Mouse (Mus musculus): ENCODE data around the gene Ptprg. TPM values are rescaled to one million over a fixed set of nuclear protein-coding genes. Genes with fewer than 3 reads are reported as not detected.

Gene Ptprg
- total RNA-seq, 2 experiments from 2014 or later, result 85.9 to 111 TPM

GRCm38 (mm10) chr14:11818054-11818453 lies 264.7 kb downstream of the Ptprg start:
- Histone ChIP-seq H3K27ac (no peak overlapping the region), H3K4me3 (no peak overlapping the region)
- intact Hi-C loops (cut with DNase I), result no loop called here
- DNase-seq (ENCODE audit: extremely low spot score in 1 of 2, low spot score in 2 of 2), result no peak
- TF ChIP-seq CTCF (IDR thresholded peaks at IDR 0.05), result no peak

DNA sequence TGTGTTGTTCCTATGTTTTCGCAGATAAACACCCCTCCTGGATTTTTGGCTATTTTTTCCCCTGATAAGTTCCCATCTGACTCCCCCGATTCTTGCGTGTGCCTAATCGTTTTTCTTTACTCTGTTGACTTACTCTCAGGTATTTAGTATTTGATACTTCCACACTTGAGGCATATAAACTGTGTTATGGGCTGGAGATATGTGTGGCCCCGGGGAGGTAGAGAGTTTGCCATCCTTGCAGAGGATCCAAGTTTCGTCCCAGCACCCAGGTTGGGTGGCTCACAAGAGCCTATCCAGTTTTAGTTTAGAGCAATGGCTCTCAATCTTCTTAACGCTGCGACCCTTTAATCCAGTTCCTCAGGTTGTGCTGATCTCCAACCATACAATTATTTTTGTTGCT lies 265.4 kb downstream of the Ptprg start:
- Histone ChIP-seq H3K4me3 (no peak overlapping the region), H3K27ac (no peak overlapping the region)
- no peak for DNase-seq (ENCODE audit: extremely low spot score in 1 of 2, low spot score in 2 of 2)
- intact Hi-C loops (cut with DNase I), result no loop called here
- TF ChIP-seq CTCF (IDR thresholded peaks at IDR 0.05), result no peak

- intact Hi-C loops (cut with DNase I), result no loop called here
- no peak overlapping the region for H3K4me3 ChIP-seq
- TF ChIP-seq CTCF (IDR thresholded peaks at IDR 0.05), result peak; percentile 28
- DNase-seq (ENCODE audit: extremely low spot score in 1 of 2, low spot score in 2 of 2), result no peak
- no peak overlapping the region for H3K27ac ChIP-seq
Measured at GRCm38 (mm10) chr14:11819326-11819725, 266.0 kb downstream of the Ptprg start.

DNA sequence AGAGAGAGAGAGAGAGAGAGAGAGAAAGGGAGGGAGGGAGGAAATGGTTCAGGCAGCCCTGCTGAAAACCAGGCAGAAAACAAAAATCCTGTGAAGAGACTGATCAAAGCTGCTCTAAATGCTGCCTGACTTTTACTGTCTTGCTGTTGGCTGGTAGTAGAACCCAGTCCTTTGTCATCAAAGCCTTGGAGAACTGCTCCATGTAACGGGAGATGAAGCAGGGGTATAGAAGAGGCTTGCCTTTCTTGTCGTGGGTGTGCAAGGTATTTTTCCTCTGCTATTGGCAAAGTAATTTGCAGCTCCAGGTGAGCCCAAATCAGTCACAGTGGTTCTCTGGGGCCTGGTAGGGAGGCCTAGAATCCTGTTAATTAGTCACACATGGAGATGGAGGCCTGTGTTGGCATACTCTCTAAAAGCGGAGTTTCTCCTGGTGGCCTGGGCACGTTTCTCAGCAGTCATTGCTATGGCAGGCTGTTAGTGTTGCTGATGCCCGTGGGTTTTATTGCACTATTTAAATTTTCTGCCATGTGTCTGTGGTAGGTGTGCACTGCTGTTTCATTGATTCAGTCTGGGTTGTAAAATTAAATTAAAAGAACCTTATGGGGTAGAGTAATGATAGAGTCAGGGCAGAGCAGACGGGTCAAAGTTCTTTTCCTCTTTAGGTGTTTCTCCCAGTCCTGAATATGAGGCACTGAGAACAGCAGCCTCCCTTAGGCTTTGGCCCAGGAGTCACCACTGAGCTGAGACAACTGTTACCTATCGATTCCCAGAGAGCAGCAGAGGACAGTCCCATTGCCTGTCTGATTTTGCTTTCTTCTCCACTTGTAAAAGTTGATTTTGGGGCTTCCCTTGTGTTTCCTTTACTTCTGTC lies 269.7 kb downstream of the Ptprg start:
- intact Hi-C loops (cut with DNase I), result no loop called here
- no peak for TF ChIP-seq CTCF (IDR thresholded peaks at IDR 0.05)
- Histone ChIP-seq H3K4me3 (no peak overlapping the region), H3K27ac (no peak overlapping the region)
- DNase-seq (ENCODE audit: extremely low spot score in 1 of 2, low spot score in 2 of 2), result no peak

GRCm38 (mm10) chr14:11823701-11824095 lies 270.4 kb downstream of the Ptprg start:
- no peak for TF ChIP-seq CTCF (IDR thresholded peaks at IDR 0.05)
- no peak overlapping the region for H3K4me3 ChIP-seq
- intact Hi-C loops (cut with DNase I), result no loop called here
- H3K27ac ChIP-seq, result no peak overlapping the region
- DNase-seq (ENCODE audit: extremely low spot score in 1 of 2, low spot score in 2 of 2), result no peak

DNA sequence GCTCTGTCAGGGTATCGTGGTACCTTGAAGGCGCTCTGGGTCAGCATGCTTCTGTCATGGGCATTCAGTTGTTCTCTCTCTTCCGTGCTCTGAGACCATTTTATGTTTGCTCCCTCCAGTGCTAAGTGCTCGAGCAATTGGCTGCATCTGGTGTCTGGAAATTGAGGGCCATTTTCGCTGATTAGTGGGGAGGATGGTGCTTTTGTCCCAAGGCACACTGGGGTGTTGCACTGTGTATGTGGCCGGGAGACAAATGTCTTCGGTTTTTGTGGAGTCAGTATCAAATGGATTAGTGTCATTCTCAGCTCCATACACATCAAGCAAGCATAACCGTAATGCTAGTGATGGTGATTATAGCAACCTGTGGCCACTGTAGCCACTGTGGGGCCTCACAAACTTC lies 271.6 kb downstream of the Ptprg start:
- no peak overlapping the region for H3K4me3 ChIP-seq
- intact Hi-C loops (cut with DNase I), result no loop called here
- no peak overlapping the region for H3K27ac ChIP-seq
- no peak for DNase-seq (ENCODE audit: extremely low spot score in 1 of 2, low spot score in 2 of 2)
- no peak for TF ChIP-seq CTCF (IDR thresholded peaks at IDR 0.05)

DNA sequence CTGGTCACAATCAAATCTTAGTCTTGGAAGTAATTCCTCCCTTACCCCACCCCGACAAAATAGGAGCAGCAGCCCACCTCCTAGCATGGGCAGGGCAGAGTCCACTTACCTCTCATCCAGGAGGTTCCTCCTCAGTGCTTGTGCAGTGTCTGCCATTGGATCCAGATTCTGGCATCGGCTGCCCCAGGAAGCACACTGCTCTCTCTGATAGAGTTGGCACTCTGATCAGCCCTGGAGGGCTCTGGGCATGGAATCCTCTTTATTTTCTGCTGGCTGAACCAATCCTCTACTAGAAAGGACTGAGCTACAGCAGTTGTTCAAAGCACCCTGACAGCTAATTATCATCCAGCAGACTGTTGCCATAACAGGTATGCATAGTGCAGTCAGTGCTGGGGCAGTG lies 272.2 kb downstream of the Ptprg start:
- Histone ChIP-seq H3K27ac (no peak overlapping the region), H3K4me3 (no peak overlapping the region)
- TF ChIP-seq CTCF (IDR thresholded peaks at IDR 0.05), result no peak
- no peak for DNase-seq (ENCODE audit: extremely low spot score in 1 of 2, low spot score in 2 of 2)
- intact Hi-C loops (cut with DNase I), result no loop called here

DNA sequence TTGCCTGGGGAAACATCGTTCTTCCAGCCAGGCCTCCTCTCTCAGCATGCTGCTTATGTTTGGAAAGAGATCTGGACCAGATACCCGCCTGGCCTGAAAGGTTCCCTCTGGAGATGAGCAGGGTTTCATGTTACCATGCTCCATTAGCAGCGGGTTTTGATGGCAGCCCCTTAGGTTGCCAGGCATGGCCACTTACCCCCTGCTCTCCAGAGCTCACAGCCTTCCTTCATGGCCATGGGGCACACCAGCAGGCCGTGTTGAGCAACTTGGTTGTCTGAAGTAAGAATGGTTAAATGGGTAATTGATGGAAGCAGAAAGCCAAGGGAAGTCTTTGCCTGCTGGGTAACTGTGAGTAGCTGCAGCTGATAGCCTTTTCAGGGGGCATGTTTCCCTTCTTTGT lies 274.8 kb downstream of the Ptprg start:
- TF ChIP-seq CTCF (IDR thresholded peaks at IDR 0.05), result no peak
- H3K4me3 ChIP-seq, result no peak overlapping the region
- intact Hi-C loops (cut with DNase I), result no loop called here
- H3K27ac ChIP-seq, result no peak overlapping the region
- no peak for DNase-seq (ENCODE audit: extremely low spot score in 1 of 2, low spot score in 2 of 2)

- H3K27ac ChIP-seq, result no peak overlapping the region
- DNase-seq (ENCODE audit: extremely low spot score in 1 of 2, low spot score in 2 of 2), result no peak
- no peak for TF ChIP-seq CTCF (IDR thresholded peaks at IDR 0.05)
- intact Hi-C loops (cut with DNase I), result no loop called here
- H3K4me3 ChIP-seq, result no peak overlapping the region
Measured at GRCm38 (mm10) chr14:11833678-11834077, 280.3 kb downstream of the Ptprg start.

DNA sequence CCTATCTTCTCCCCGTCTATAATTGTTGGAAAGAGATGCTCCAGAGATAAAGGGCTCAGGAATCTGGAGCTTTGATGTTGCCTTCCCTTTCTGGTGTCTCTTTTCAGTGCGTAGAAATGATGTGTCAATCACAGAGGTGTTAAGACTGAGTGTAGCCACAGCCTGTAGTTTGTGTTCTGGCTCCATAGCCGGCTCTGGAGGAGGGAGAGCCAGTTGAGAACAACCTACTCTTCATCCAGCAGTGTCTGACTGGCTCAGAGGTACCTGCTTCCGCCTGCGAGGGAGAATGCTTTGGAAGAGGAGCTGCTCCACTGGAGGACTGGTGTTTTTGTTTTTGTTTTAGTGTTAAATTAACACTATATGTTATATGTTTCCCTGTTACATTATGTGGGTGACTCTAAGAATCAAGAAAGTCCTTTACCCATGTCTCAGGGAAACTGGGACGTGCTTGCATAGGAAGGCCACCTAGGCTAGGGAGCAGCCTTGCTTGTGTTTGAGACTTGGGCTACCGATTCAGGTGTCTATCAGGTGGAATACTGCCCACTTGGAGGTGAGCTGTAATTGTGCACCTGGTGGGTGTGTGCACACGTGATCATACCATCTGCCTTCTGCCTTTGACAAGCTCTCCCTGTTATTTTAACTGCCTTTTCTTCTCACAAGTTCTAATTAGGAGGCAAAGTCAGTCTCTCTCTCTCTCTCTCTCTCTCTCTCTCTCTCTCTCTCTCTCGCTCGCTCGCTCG lies 282.5 kb downstream of the Ptprg start:
- intact Hi-C loops (cut with DNase I), result loop anchor here (2.0 kb wide), 1 partner anchor 25 kb away; no protein-coding TSS in a partner anchor
- no peak for TF ChIP-seq CTCF (IDR thresholded peaks at IDR 0.05)
- Histone ChIP-seq H3K4me3 (no peak overlapping the region), H3K27ac (no peak overlapping the region)
- DNase-seq (ENCODE audit: extremely low spot score in 1 of 2, low spot score in 2 of 2), result no peak

DNA sequence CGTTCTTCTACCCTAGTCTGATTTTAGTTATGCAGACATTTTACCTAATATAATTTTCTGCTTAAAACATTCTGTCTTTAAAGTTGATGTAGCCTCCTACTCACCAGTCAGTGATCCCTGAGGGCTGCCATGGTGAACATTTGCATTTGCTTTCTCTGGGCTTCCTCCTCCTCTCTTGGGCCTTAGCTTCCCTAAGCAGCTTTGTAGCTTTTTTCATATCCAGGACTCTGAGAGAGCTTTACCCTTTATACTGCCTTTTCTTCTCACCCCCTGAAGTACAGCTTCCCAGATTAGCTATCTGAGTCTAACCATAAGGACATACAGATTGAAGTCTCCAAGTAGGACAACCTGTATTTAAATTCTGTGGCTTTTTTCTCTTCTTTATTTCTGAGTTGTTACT lies 284.4 kb downstream of the Ptprg start:
- no peak for DNase-seq (ENCODE audit: extremely low spot score in 1 of 2, low spot score in 2 of 2)
- no peak for TF ChIP-seq CTCF (IDR thresholded peaks at IDR 0.05)
- intact Hi-C loops (cut with DNase I), result loop anchor here (2.0 kb wide), 1 partner anchor 27 kb away; no protein-coding TSS in a partner anchor
- Histone ChIP-seq H3K27ac (no peak overlapping the region), H3K4me3 (no peak overlapping the region)

DNA sequence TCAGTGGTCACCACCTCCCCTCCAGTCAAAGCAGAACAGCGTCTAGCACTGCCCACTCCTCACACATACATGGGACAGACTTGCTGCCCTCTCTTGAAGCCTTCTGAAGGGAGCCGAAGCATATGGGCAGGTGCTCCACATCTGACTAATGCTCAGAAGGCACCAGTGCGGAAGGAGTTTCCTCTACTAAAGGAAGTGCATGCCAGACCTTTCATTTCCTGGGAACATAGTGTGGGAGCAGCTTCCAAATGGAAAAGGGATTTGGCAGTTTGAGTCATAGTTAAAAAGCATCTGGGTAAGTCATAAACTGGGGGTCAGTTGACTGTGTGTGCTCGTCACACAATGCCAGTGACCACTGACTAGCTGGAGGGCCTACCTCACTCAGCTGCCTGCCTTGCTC lies 288.3 kb downstream of the Ptprg start:
- no peak overlapping the region for H3K27ac ChIP-seq
- no peak for DNase-seq (ENCODE audit: extremely low spot score in 1 of 2, low spot score in 2 of 2)
- H3K4me3 ChIP-seq, result no peak overlapping the region
- no peak for TF ChIP-seq CTCF (IDR thresholded peaks at IDR 0.05)
- intact Hi-C loops (cut with DNase I), result no loop called here
